Comparison of ENCODE assay signal across 8 mouse cellular contexts in the genomic region with DNA sequence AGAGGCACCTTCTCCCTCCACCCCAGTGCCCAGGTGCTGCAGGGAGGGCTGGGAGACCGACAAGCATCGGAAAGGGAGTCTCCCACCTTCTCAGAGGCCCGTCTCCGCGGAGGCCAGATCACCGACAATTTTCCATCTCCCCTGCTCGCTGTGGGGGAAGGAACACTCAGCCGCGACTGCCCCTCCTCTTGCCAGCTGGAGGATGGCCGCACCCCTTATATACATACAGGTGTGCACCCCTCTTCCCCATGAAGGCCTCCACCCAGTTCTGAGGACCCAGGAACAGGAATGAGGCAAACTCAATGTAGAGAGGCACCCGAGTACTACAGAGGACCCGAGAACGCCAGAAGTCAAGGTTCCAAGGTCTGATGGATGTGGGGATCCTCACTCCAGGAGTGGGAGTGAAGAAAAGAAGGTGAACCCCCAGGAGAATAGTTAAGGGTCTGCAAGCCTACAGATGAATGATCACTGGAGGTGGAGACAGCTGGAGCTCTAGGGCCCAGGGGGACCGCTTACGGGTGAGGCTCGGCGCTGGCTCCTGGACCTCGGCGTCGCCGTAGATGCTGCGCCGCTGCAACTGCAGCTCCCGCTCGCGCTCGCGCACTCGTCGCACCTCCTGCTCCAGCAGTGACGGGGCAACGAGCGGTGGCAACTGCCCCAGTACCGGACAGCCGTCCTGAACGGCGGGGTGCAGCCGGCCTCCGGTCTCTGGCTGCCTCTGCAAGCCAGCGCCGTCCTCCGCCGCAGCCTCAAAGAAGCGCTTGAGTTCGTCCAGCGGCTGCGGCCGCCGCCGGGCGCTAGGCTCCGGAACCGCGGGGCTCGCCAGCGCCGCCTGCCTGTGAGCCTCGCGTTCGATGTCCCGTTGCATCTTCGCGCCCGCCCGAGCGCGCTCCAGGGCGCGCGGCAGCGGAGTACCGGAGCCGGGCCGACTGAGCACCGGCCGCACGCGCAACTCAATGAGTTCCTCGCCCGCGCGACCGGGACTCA. TPM values are rescaled to one million over a fixed set of nuclear protein-coding genes. Genes with fewer than 3 reads are reported as not detected.
A peak's percentile ranks its signal among the peaks of the same experiment; 100 is the strongest.
DNase-seq lines count a peak whose midpoint lies in the region; ATAC-seq lines count a peak whose summit lies in the region.

No protein-coding gene starts in this region.

- H3K4me2 ChIP-seq in forebrain, embryonic 16.5 days (ENCODE audit: low read length), result peak overlapping the region; percentile 75
- H3K4me2 ChIP-seq in hindbrain, embryonic 12.5 days (replicated peaks), result peak overlapping the region; percentile 95

- H3K4me3 ChIP-seq in forebrain, embryonic 16.5 days (replicated peaks; ENCODE audit: low read length), result peak overlapping the region; percentile 49
- H3K4me3 ChIP-seq in hindbrain, embryonic 12.5 days, result peak overlapping the region; percentile 48

- H3K9ac ChIP-seq in forebrain, embryonic 16.5 days (replicated peaks; ENCODE audit: low read depth, low read length), result peak overlapping the region; percentile 45
- peak overlapping the region; percentile 60 for H3K9ac ChIP-seq in hindbrain, embryonic 12.5 days

- no peaks in the 10 kb centered on the region for H3K36me3 ChIP-seq in forebrain, embryonic 16.5 days (ENCODE audit: control insufficient read depth, insufficient read depth)
- H3K36me3 ChIP-seq in hindbrain, embryonic 12.5 days, result no peaks in the 10 kb centered on the region

- H3K27ac ChIP-seq in forebrain, embryonic 16.5 days (ENCODE audit: low read length), result no peak overlapping the region
- no peak overlapping the region for H3K27ac ChIP-seq in hindbrain, embryonic 12.5 days

- WGBS in forebrain, embryonic 16.5 days, result 1% methylated on average over 69 of the region's 83 CpGs
- WGBS in hindbrain, embryonic 12.5 days, result 2% methylated on average over 66 of the region's 83 CpGs

- no peaks in the 10 kb centered on the region for H3K9me3 ChIP-seq in forebrain, embryonic 16.5 days (ENCODE audit: control insufficient read depth, low read length)
- no peaks in the 10 kb centered on the region for H3K9me3 ChIP-seq in hindbrain, embryonic 12.5 days (replicated peaks)

- H3K27me3 ChIP-seq in forebrain, embryonic 16.5 days (replicated peaks; ENCODE audit: control insufficient read depth, insufficient read depth, low read length), result peaks cover 31% of the 10 kb centered on the region
- H3K27me3 ChIP-seq in hindbrain, embryonic 12.5 days, result peaks cover 50% of the 10 kb centered on the region

- ATAC-seq in forebrain, embryonic 16.5 days, result peak; percentile 63
- peak; percentile 56 for ATAC-seq in hindbrain, embryonic 12.5 days (ENCODE audit: low FRiP score)
- peak; percentile 75 for ATAC-seq in megakaryocyte progenitor cell, adult 5-6 weeks (replicated peaks; ENCODE audit: poor library complexity)

- intact Hi-C loops in left cerebral cortex, postnatal 36 days (cut with DNase I), result loop anchor here (5.0 kb wide), 1 partner anchor 56 kb away; a partner anchor contains a TSS

- DNase-seq in NIH3T3 (ENCODE audit: low read depth) (peak; percentile 88), adipocyte (ENCODE audit: low spot score) (no peak)
- peak; percentile 71 to 87 for DNase-seq in cerebellum, adult 18-20 months
- DNase-seq in left cerebral cortex, postnatal 36 days (ENCODE audit: low spot score in 2 of 2), result peak; percentile 65
- peak; percentile 79 for DNase-seq in right cerebral cortex, postnatal 4 days

- peaks cover 20% of the 10 kb centered on the region for H3K4me1 ChIP-seq in forebrain, embryonic 16.5 days (replicated peaks; ENCODE audit: control insufficient read depth, insufficient read depth, low read length)
- peaks cover 23% of the 10 kb centered on the region for H3K4me1 ChIP-seq in hindbrain, embryonic 12.5 days

RNA-seq across cellular contexts. Expression of a gene that starts 1.1 kb away (rescaled TPM):
- polyA plus RNA-seq in forebrain, embryonic 16.5 days (2015; fragmentation: Nextera tagmentation; extraction: Ambion mirVana), result not detected in 2 replicates
- polyA plus RNA-seq in hindbrain, embryonic 12.5 days (2016; fragmentation: Nextera tagmentation; extraction: Ambion mirVana), result not detected in 2 replicates
- 1 to 10 TPM; 1.3 to 3.1 TPM for total RNA-seq in left cerebral cortex, postnatal 36 days (2021)
- total RNA-seq in megakaryocyte progenitor cell, adult 5-6 weeks (2015), result not detected in 2 replicates
- total RNA-seq in megakaryocyte progenitor cell, adult 5-6 weeks (2017), result not detected in 2 replicates

RNA-seq across cellular contexts. Expression of a gene that starts 9.6 kb away (rescaled TPM):
- 1.1 and 1.3 TPM in 2 replicates for polyA plus RNA-seq in forebrain, embryonic 16.5 days (2015; fragmentation: Nextera tagmentation; extraction: Ambion mirVana)
- 0.89 and 1.5 TPM in 2 replicates for polyA plus RNA-seq in hindbrain, embryonic 12.5 days (2016; fragmentation: Nextera tagmentation; extraction: Ambion mirVana)
- under 1 TPM in 1 of 2 experiments, not detected in 1; 0.59 TPM for total RNA-seq in left cerebral cortex, postnatal 36 days (2021)
- total RNA-seq in megakaryocyte progenitor cell, adult 5-6 weeks (2015), result 0.67 TPM in 1 of 2 replicates, not detected in the other
- 0.37 and 2.0 TPM in 2 replicates for total RNA-seq in megakaryocyte progenitor cell, adult 5-6 weeks (2017)

RNA-seq across cellular contexts. Expression of a gene that starts 10.4 kb away (rescaled TPM):
- polyA plus RNA-seq in forebrain, embryonic 16.5 days (2015; fragmentation: Nextera tagmentation; extraction: Ambion mirVana), result 2.0 and 3.0 TPM in 2 replicates
- polyA plus RNA-seq in hindbrain, embryonic 12.5 days (2016; fragmentation: Nextera tagmentation; extraction: Ambion mirVana), result 8.6 and 10.9 TPM in 2 replicates
- 1 to 10 TPM; 1.7 to 2.7 TPM for total RNA-seq in left cerebral cortex, postnatal 36 days (2021)
- total RNA-seq in megakaryocyte progenitor cell, adult 5-6 weeks (2015), result not detected in 2 replicates
- total RNA-seq in megakaryocyte progenitor cell, adult 5-6 weeks (2017), result not detected in 2 replicates

RNA-seq across cellular contexts. Expression of a gene that starts 13.4 kb away (rescaled TPM):
- 8.1 and 9.7 TPM in 2 replicates for polyA plus RNA-seq in forebrain, embryonic 16.5 days (2015; fragmentation: Nextera tagmentation; extraction: Ambion mirVana)
- 8.5 and 9.8 TPM in 2 replicates for polyA plus RNA-seq in hindbrain, embryonic 12.5 days (2016; fragmentation: Nextera tagmentation; extraction: Ambion mirVana)
- 10 to 100 TPM; 41.5 to 46.6 TPM for total RNA-seq in left cerebral cortex, postnatal 36 days (2021)
- total RNA-seq in megakaryocyte progenitor cell, adult 5-6 weeks (2015), result 54.3 and 64.6 TPM in 2 replicates
- total RNA-seq in megakaryocyte progenitor cell, adult 5-6 weeks (2017), result 45.7 and 57.0 TPM in 2 replicates

RNA-seq across cellular contexts. Expression of a gene that starts 31.5 kb away (rescaled TPM):
- polyA plus RNA-seq in forebrain, embryonic 16.5 days (2015; fragmentation: Nextera tagmentation; extraction: Ambion mirVana), result 0.65 and 0.79 TPM in 2 replicates
- 0.14 and 0.33 TPM in 2 replicates for polyA plus RNA-seq in hindbrain, embryonic 12.5 days (2016; fragmentation: Nextera tagmentation; extraction: Ambion mirVana)
- under 1 TPM; 0.49 to 0.52 TPM for total RNA-seq in left cerebral cortex, postnatal 36 days (2021)
- 0.85 and 1.9 TPM in 2 replicates for total RNA-seq in megakaryocyte progenitor cell, adult 5-6 weeks (2015)
- 1.9 TPM in 2 replicates for total RNA-seq in megakaryocyte progenitor cell, adult 5-6 weeks (2017)
